Mouse (Mus musculus): ENCODE results near the gene Ccl20.

DNA sequence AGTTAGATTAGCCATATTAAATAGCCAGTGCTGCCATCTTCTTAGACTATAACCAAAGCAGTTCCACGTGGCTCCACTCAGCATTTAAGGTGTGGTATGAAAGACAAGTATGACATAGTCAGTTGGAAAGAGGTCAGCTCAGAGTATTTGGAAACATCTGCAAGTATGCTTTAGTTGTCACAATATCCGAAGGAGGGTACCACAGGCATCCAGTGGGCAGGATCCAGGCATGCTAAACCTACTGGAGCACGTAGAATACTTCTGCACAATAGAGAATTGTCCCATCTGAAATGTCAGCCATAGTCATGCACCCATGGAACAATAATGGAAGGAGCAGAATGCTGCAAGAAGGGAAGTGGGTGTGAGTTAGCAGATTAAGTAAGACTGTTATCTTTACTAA is 3.7 kb downstream of the Ccl20 start:
- TF ChIP-seq GATA1 (IDR thresholded peaks at IDR 0.05; ENCODE audit: borderline replicate concordance, low read length) (no peak), FLI1 (IDR thresholded peaks at IDR 0.05; ENCODE audit: low read length) (no peak)
